Mouse (Mus musculus) layer of hippocampus, postnatal 36 days (tissue): ENCODE measurements around the gene Psmb5. TPM values are rescaled to one million over a fixed set of nuclear protein-coding genes. Genes with fewer than 3 reads are reported as not detected.

Source experiments
- DNase-seq, 2 experiments: peaks; one replicate each; pipeline ENCODE4 v3.0.0; 2022
- microRNA-seq, 2 experiments: library from miRNA; unstranded; fragments of <30 nt; microRNA quantifications; one replicate each; pipeline ENCODE4 v1.2.0; 2021
- total RNA-seq, 2 experiments: library from RNA; stranded (reverse); gene quantifications; 2 replicates each; pipeline ENCODE4 v1.2.3; 2021

Psmb5 gene
- total RNA-seq, 2 experiments from 2014 or later, result 203 to 230 TPM

GRCm38 (mm10) chr14:54591056-54591455, 26.8 kb downstream of the Psmb5 start:
- DNase-seq, result no peak

GRCm38 (mm10) chr14:54583681-54584338, 34.0 kb downstream of the Psmb5 start:
- DNase-seq, result no peak

- DNase-seq, result no peak
These were observed 35.3 kb downstream of the Psmb5 start for GRCm38 (mm10) chr14:54582536-54582935.

- DNase-seq, result no peak
These were observed 38.2 kb downstream of the Psmb5 start for GRCm38 (mm10) chr14:54579638-54580037.

GRCm38 (mm10) chr14:54578063-54578462, 39.8 kb downstream of the Psmb5 start:
- no peak for DNase-seq

- peak; percentile 67 to 71 for DNase-seq
These were observed 40.5 kb downstream of the Psmb5 start, which contains the start of gene Ajuba for GRCm38 (mm10) chr14:54577089-54577982. TSS of gene Ajuba (minus strand) at chr14:54577558.

- DNase-seq, result no peak
These were observed 41.4 kb downstream of the Psmb5 start for GRCm38 (mm10) chr14:54576241-54577088.

GRCm38 (mm10) chr14:54575631-54576030, 42.2 kb downstream of the Psmb5 start:
- no peak for DNase-seq

GRCm38 (mm10) chr14:54575031-54575430, 42.8 kb downstream of the Psmb5 start:
- no peak for DNase-seq

- no peak for DNase-seq
These were observed 43.6 kb downstream of the Psmb5 start for GRCm38 (mm10) chr14:54574253-54574652.

GRCm38 (mm10) chr14:54572790-54573736, 44.8 kb downstream of the Psmb5 start:
- no peak for DNase-seq

GRCm38 (mm10) chr14:54572122-54572521, 45.7 kb downstream of the Psmb5 start:
- no peak for DNase-seq

- DNase-seq, result no peak
These were observed 48.1 kb downstream of the Psmb5 start for GRCm38 (mm10) chr14:54569451-54570392.

- peak; percentile 41 to 70 for DNase-seq
These were observed 49.0 kb downstream of the Psmb5 start for GRCm38 (mm10) chr14:54568694-54569414.

Small RNA genes lying within 50 kb of the gene (microRNA-seq; reads per million reads assigned to microRNA genes)
- gene Mir686 (0 reads per million in 2 experiments), gene Mir6948 (0.21 to 0.30 reads per million in 2 experiments)

Other genes with a start within 250 kb of the Psmb5 start
- 1 to 10 TPM; 2.4 to 2.7 TPM for gene Slc7a7, start 200.2 kb downstream of the Psmb5 start, total RNA-seq
- gene Mrpl52, start 191.1 kb downstream of the Psmb5 start, total RNA-seq, result 100 to 1,000 TPM; 105 to 108 TPM
- gene Mmp14, start 186.4 kb downstream of the Psmb5 start, total RNA-seq, result 10 to 100 TPM; 18.3 to 20.0 TPM
- 10 to 100 TPM; 26.4 to 29.6 TPM for gene Lrp10, start 153.9 kb downstream of the Psmb5 start, total RNA-seq
- gene Rem2, start 141.9 kb downstream of the Psmb5 start, total RNA-seq, result 10 to 100 TPM; 20.7 to 23.8 TPM
- 10 to 100 TPM; 51.7 to 57.1 TPM for gene Prmt5, start 100.5 kb downstream of the Psmb5 start, total RNA-seq
- 1 to 10 TPM; 4.0 to 5.3 TPM for gene Haus4, start 63.4 kb downstream of the Psmb5 start, total RNA-seq
- gene Ajuba, start 40.5 kb downstream of the Psmb5 start, total RNA-seq, result 1 to 10 TPM in 1 of 2 experiments, under 1 TPM in 1; 0.95 to 1.5 TPM
- gene 4931414P19Rik, start 12.0 kb downstream of the Psmb5 start, total RNA-seq, result 1 to 10 TPM; 4.7 to 5.5 TPM
- under 1 TPM; 0.23 to 0.27 TPM for gene Psmb11, start 3.4 kb upstream of the Psmb5 start, total RNA-seq
- not detected for gene Gm17606, start 22.9 kb upstream of the Psmb5 start, total RNA-seq
- 10 to 100 TPM; 23.6 to 24.5 TPM for gene Cdh24, start 23.3 kb upstream of the Psmb5 start, total RNA-seq
- 10 to 100 TPM; 24.0 to 26.3 TPM for gene 1700123O20Rik, start 68.2 kb upstream of the Psmb5 start, total RNA-seq
- gene Acin1, start 68.9 kb upstream of the Psmb5 start, total RNA-seq, result 100 to 1,000 TPM; 210 to 242 TPM
- not detected for gene Gm29776, start 80.8 kb upstream of the Psmb5 start, total RNA-seq
- not detected for gene Cebpe, start 94.2 kb upstream of the Psmb5 start, total RNA-seq
- 10 to 100 TPM; 49.1 to 50.1 TPM for gene Slc7a8, start 163.9 kb upstream of the Psmb5 start, total RNA-seq
- gene Rnf212b, start 196.1 kb upstream of the Psmb5 start, total RNA-seq, result not detected